ENCODE assay signal across 10 mouse cellular contexts in genomic region chr3:32575151-32575550, GRCm38 (mm10).
"Had no signal": no experiment of that assay in that cellular context is flagged by ENCODE, and none has a peak within 500 bp of the region (broad histone marks: within the 10 kb centered on the region; RNA-seq: fewer than 3 reads in every experiment).

No protein-coding gene starts in this region.

- H3K27me3 ChIP-seq: limb, embryonic 12.5 days; liver, embryonic 15.5 days; midbrain, embryonic 13.5 days had no signal

- H3K4me3 ChIP-seq: layer of hippocampus, adult 2 months; limb, embryonic 12.5 days; liver, embryonic 15.5 days; midbrain, embryonic 13.5 days had no signal

- H3K4me1 ChIP-seq: limb, embryonic 12.5 days; liver, embryonic 15.5 days; midbrain, embryonic 13.5 days had no signal

- DNase-seq: lung, adult 2 months; lung, postnatal 36 days; thymus, adult 2 months; thymus, postnatal 25 days had no signal

- H3K4me2 ChIP-seq: limb, embryonic 12.5 days; liver, embryonic 11.5 days; liver, embryonic 15.5 days; midbrain, embryonic 13.5 days had no signal

- ATAC-seq: lung, postnatal 0 days; midbrain, embryonic 13.5 days had no signal

- H3K9ac ChIP-seq: limb, embryonic 12.5 days; liver, embryonic 15.5 days; midbrain, embryonic 13.5 days had no signal

- H3K27ac ChIP-seq: layer of hippocampus, adult 2 months; limb, embryonic 12.5 days; liver, embryonic 15.5 days; midbrain, embryonic 13.5 days had no signal

- H3K9me3 ChIP-seq: limb, embryonic 12.5 days; liver, embryonic 15.5 days; midbrain, embryonic 13.5 days had no signal
